Mouse (Mus musculus) small intestine, adult 2 months (tissue): Measurements from ENCODE around the gene Fndc3b.

ENCODE experiments used
- CTCF ChIP-seq: fragments of 200-500 bp; IDR thresholded peaks from 2 replicates; pipeline ENCODE4 v1.5.1; 2012; ENCODE audit warnings: low read depth, mild to moderate bottlenecking, control low read depth, inconsistent platforms, low read length, moderate library complexity, mixed read lengths; ENCODE audit not compliant: insufficient replicate concordance, insufficient read length; ENCODE audit errors: extremely low read depth
- POLR2A ChIP-seq: fragments of 200-500 bp; IDR thresholded peaks from 2 replicates; pipeline ENCODE4 v1.6.1; 2012; ENCODE audit warnings: low read depth, mild to moderate bottlenecking, control low read depth, inconsistent platforms, low read length, moderate library complexity

GRCm38 (mm10) chr3:27553781-27554180, 157.3 kb downstream of the Fndc3b start:
- no peak for TF ChIP-seq CTCF
- no peak for TF ChIP-seq POLR2A
